In the genomic region with DNA sequence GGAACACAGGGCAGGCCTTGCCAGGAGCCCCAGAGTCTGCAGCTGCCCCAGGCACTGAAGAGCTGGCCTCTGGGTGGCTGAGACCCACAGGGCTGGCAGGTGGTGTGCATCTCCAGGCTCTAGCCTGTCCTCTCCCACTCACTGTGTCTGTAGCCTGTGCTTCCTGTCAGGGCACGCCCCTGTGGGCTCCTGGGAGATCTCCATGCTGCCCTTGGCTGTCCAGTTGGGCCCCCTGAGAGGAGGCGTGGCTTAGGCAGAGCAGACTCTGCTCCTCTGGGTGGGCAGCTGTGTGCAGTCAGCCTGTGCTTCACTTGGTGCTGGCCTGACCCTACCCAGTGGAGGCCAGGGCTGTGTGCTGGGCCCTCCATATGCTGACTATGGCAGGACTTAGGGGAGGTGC, we compare ENCODE assay signal across 9 mouse cellular contexts. TPM values are rescaled to one million over a fixed set of nuclear protein-coding genes. Genes with fewer than 3 reads are reported as not detected.
DNase-seq lines count a peak whose midpoint lies in the region; ATAC-seq and TF ChIP-seq lines count a peak whose summit lies in the region.
"Had no signal": no experiment of that assay in that cellular context is flagged by ENCODE, and none has a peak within 500 bp of the region (broad histone marks: within the 10 kb centered on the region; RNA-seq: fewer than 3 reads in every experiment).

No protein-coding gene starts in this region.

- H3K4me3 ChIP-seq in kidney, adult 2 months (ENCODE audit: insufficient read depth, low read depth, low read length): no peak overlapping the region
- H3K4me3 ChIP-seq in embryonic facial prominence, embryonic 14.5 days (ENCODE audit: low read depth, low read length): no peak overlapping the region
- no peak overlapping the region for H3K4me3 ChIP-seq in midbrain, embryonic 16.5 days (ENCODE audit: low read depth, low read length)
- H3K4me3 ChIP-seq: midbrain, embryonic 12.5 days had no signal

- no peak overlapping the region for H3K4me2 ChIP-seq in embryonic facial prominence, embryonic 14.5 days (ENCODE audit: low read depth, low read length)
- H3K4me2 ChIP-seq in midbrain, embryonic 16.5 days (ENCODE audit: low read length): no peak overlapping the region
- H3K4me2 ChIP-seq: midbrain, embryonic 12.5 days had no signal

- 0 out of 2 replicates have a peak overlapping the region, but pooled peaks have one; percentile 25 for H3K9ac ChIP-seq in embryonic facial prominence, embryonic 14.5 days (ENCODE audit: low read depth, low read length)
- H3K9ac ChIP-seq in midbrain, embryonic 16.5 days (ENCODE audit: low read depth, low read length): 0 out of 2 replicates have a peak overlapping the region, but pooled peaks have one; percentile 25
- H3K9ac ChIP-seq: midbrain, embryonic 12.5 days had no signal

- no peak for TF ChIP-seq POLR2A in kidney, adult 2 months (IDR thresholded peaks at IDR 0.05; ENCODE audit: low read depth, low read length)

- no peaks in the 10 kb centered on the region for H3K9me3 ChIP-seq in embryonic facial prominence, embryonic 14.5 days (ENCODE audit: control insufficient read depth, low read length)
- H3K9me3 ChIP-seq in midbrain, embryonic 16.5 days (replicated peaks; ENCODE audit: control insufficient read depth, low read length, poor library complexity, severe bottlenecking): no peaks in the 10 kb centered on the region
- H3K9me3 ChIP-seq: midbrain, embryonic 12.5 days had no signal

- H3K4me1 ChIP-seq in kidney, adult 2 months (ENCODE audit: control insufficient read depth, insufficient read depth, low read length): peaks cover 8% of the 10 kb centered on the region; the same call in 1 of the 2 replicates
- H3K4me1 ChIP-seq in embryonic facial prominence, embryonic 14.5 days (ENCODE audit: control insufficient read depth, insufficient read depth, low read length): peaks cover 19% of the 10 kb centered on the region
- peaks cover 20% of the 10 kb centered on the region for H3K4me1 ChIP-seq in midbrain, embryonic 16.5 days (ENCODE audit: control insufficient read depth, insufficient read depth, low read length)

- no peaks in the 10 kb centered on the region for H3K36me3 ChIP-seq in kidney, adult 2 months (ENCODE audit: control insufficient read depth, insufficient read depth, low read length)
- 0 out of 2 replicates have a peak, but pooled peaks cover 4% of the 10 kb centered on the region for H3K36me3 ChIP-seq in embryonic facial prominence, embryonic 14.5 days (ENCODE audit: control insufficient read depth, insufficient read depth, low read length)
- H3K36me3 ChIP-seq in midbrain, embryonic 16.5 days (ENCODE audit: control insufficient read depth, insufficient read depth, low read length): no peaks in the 10 kb centered on the region

- WGBS in kidney, adult 2 months: 28% methylated on average over 2 of the region's 2 CpGs
- 69% methylated on average over 2 of the region's 2 CpGs for WGBS in embryonic facial prominence, embryonic 14.5 days
- 63% methylated on average over 2 of the region's 2 CpGs for WGBS in midbrain, embryonic 16.5 days

- TF ChIP-seq CTCF in kidney, adult 2 months (conservative IDR thresholded peaks at IDR 0.05; ENCODE audit: insufficient read depth, insufficient read length, low read depth, low read length): no peak

- H3K27me3 ChIP-seq in kidney, adult 2 months (replicated peaks; ENCODE audit: control insufficient read depth, insufficient read depth, low read length): no peaks in the 10 kb centered on the region
- H3K27me3 ChIP-seq in embryonic facial prominence, embryonic 14.5 days (replicated peaks; ENCODE audit: control insufficient read depth, insufficient read depth, low read length): no peaks in the 10 kb centered on the region
- H3K27me3 ChIP-seq in midbrain, embryonic 16.5 days (ENCODE audit: control insufficient read depth, insufficient read depth, low read depth, low read length): no peaks in the 10 kb centered on the region
- H3K27me3 ChIP-seq: midbrain, embryonic 12.5 days had no signal

- H3K27ac ChIP-seq in kidney, adult 2 months (ENCODE audit: insufficient read depth, low read depth, low read length): no peak overlapping the region
- no peak overlapping the region for H3K27ac ChIP-seq in embryonic facial prominence, embryonic 14.5 days (replicated peaks; ENCODE audit: low read depth, low read length)
- H3K27ac ChIP-seq in midbrain, embryonic 16.5 days (ENCODE audit: low read length): no peak overlapping the region
- H3K27ac ChIP-seq: midbrain, embryonic 12.5 days had no signal

- peak; percentile 20; the same call in 1 of the 2 replicates for ATAC-seq in embryonic facial prominence, embryonic 14.5 days (ENCODE audit: low read depth)
- no peak for ATAC-seq in midbrain, embryonic 16.5 days
- no peak for ATAC-seq in cerebellum, adult (ENCODE audit: insufficient number of reproducible peaks, low FRiP score, low TSS enrichment)
- ATAC-seq in monocyte, adult 5-6 weeks (replicated peaks; ENCODE audit: insufficient number of reproducible peaks, low FRiP score, low TSS enrichment, poor library complexity, severe bottlenecking): no peak

- peak; percentile 31 for DNase-seq in kidney, adult 2 months
- DNase-seq in kidney, adult 11 months: no peak
- peak; percentile 42 for DNase-seq in embryonic facial prominence, embryonic 14.5 days (ENCODE audit: low spot score)
- peak; percentile 59 to 71 for DNase-seq in heart, postnatal 14 days
- no peak for DNase-seq in thymus, postnatal 4 days

- intact Hi-C loops in heart, postnatal 14 days (cut with DNase I): no loop called here

RNA-seq across cellular contexts. Expression of gene Csnk1g2, which starts 5.0 kb away (rescaled TPM):
- 166 and 193 TPM in 2 replicates for polyA plus RNA-seq in kidney, adult 2 months (2012; rRNA removed)
- 104 and 125 TPM in 2 replicates for polyA plus RNA-seq in embryonic facial prominence, embryonic 14.5 days (2014; fragmentation: Nextera tagmentation; extraction: Ambion mirVana)
- total RNA-seq in heart, postnatal 14 days (2021): 100 to 1,000 TPM; 123 to 131 TPM
- 79.9 and 96.8 TPM in 2 replicates for polyA plus RNA-seq in midbrain, embryonic 16.5 days (2015; fragmentation: Nextera tagmentation; extraction: Ambion mirVana)
- total RNA-seq in monocyte, adult 5-6 weeks (2017): 174 to 193 TPM (median 192 TPM) in 3 replicates

RNA-seq across cellular contexts. Expression of gene Gm49322, which starts 21.9 kb away (rescaled TPM):
- 0.91 and 1.6 TPM in 2 replicates for polyA plus RNA-seq in kidney, adult 2 months (2012; rRNA removed)
- polyA plus RNA-seq in embryonic facial prominence, embryonic 14.5 days (2014; fragmentation: Nextera tagmentation; extraction: Ambion mirVana): 1.9 and 2.5 TPM in 2 replicates
- total RNA-seq in heart, postnatal 14 days (2021): under 1 TPM; 0.55 to 0.71 TPM
- 3.0 and 4.0 TPM in 2 replicates for polyA plus RNA-seq in midbrain, embryonic 16.5 days (2015; fragmentation: Nextera tagmentation; extraction: Ambion mirVana)
- 0.78 to 1.0 TPM in 2 of 3 replicates, not detected in the other for total RNA-seq in monocyte, adult 5-6 weeks (2017)

RNA-seq across cellular contexts. Expression of gene Adat3, which starts 25.0 kb away (rescaled TPM):
- polyA plus RNA-seq in kidney, adult 2 months (2012; rRNA removed): 3.4 and 4.4 TPM in 2 replicates
- 6.1 and 6.2 TPM in 2 replicates for polyA plus RNA-seq in embryonic facial prominence, embryonic 14.5 days (2014; fragmentation: Nextera tagmentation; extraction: Ambion mirVana)
- 1 to 10 TPM; 1.6 to 1.8 TPM for total RNA-seq in heart, postnatal 14 days (2021)
- 4.5 and 6.2 TPM in 2 replicates for polyA plus RNA-seq in midbrain, embryonic 16.5 days (2015; fragmentation: Nextera tagmentation; extraction: Ambion mirVana)
- total RNA-seq in monocyte, adult 5-6 weeks (2017): 1.8 TPM in 1 of 3 replicates, not detected in the others

RNA-seq across cellular contexts. Expression of gene Scamp4, which starts 25.0 kb away (rescaled TPM):
- 96.0 and 98.2 TPM in 2 replicates for polyA plus RNA-seq in kidney, adult 2 months (2012; rRNA removed)
- polyA plus RNA-seq in embryonic facial prominence, embryonic 14.5 days (2014; fragmentation: Nextera tagmentation; extraction: Ambion mirVana): 84.6 and 96.3 TPM in 2 replicates
- 10 to 100 TPM; 19.8 to 23.5 TPM for total RNA-seq in heart, postnatal 14 days (2021)
- 61.2 and 64.3 TPM in 2 replicates for polyA plus RNA-seq in midbrain, embryonic 16.5 days (2015; fragmentation: Nextera tagmentation; extraction: Ambion mirVana)
- 6.0 to 11.2 TPM (median 7.9 TPM) in 3 replicates for total RNA-seq in monocyte, adult 5-6 weeks (2017)

RNA-seq across cellular contexts. Expression of gene Btbd2, which starts 29.2 kb away (rescaled TPM):
- polyA plus RNA-seq in kidney, adult 2 months (2012; rRNA removed): 77.7 and 80.7 TPM in 2 replicates
- polyA plus RNA-seq in embryonic facial prominence, embryonic 14.5 days (2014; fragmentation: Nextera tagmentation; extraction: Ambion mirVana): 71.6 and 81.2 TPM in 2 replicates
- total RNA-seq in heart, postnatal 14 days (2021): 10 to 100 TPM; 40.6 to 41.9 TPM
- 71.8 and 73.5 TPM in 2 replicates for polyA plus RNA-seq in midbrain, embryonic 16.5 days (2015; fragmentation: Nextera tagmentation; extraction: Ambion mirVana)
- 14.6 to 23.9 TPM (median 23.1 TPM) in 3 replicates for total RNA-seq in monocyte, adult 5-6 weeks (2017)

Comparison
In these comparisons a context has a peak if more than half of its experiments do, and no peak if none do; other contexts are left out.
1. DNase-seq: peak in kidney, adult 2 months (single experiment), embryonic facial prominence, embryonic 14.5 days (single experiment) and heart, postnatal 14 days (2 of 2); none in kidney, adult 11 months (single experiment) and thymus, postnatal 4 days (single experiment).